In the genomic region with DNA sequence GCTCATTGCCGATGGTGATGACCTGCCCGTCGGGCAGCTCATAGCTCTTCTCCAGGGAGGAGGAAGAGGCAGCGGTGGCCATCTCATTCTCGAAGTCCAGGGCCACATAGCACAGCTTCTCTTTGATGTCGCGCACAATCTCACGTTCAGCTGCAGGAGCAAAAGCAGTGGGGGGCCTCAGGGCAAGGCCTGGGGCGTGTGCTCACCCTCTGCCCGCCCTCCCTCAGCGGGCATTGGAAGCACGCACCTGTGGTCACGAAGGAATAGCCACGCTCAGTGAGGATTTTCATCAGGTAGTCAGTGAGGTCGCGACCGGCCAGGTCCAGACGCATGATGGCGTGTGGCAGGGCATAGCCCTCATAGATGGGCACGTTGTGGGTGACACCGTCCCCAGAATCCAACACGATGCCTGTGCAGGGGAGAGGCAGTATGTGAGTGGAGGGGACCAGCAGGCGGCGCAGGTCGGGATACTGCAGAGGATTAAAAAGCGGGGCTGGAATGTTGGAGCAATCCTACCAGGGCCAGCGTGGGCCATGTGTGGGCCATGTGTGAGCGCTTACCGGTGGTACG, we compare ENCODE assay signal across 8 mouse cellular contexts. TPM values are rescaled to one million over a fixed set of nuclear protein-coding genes. Genes with fewer than 3 reads are reported as not detected.
DNase-seq lines count a peak whose midpoint lies in the region; ATAC-seq lines count a peak whose summit lies in the region.

No protein-coding gene starts in this region.

- peak overlapping the region; percentile 51 for H3K9ac ChIP-seq in hindbrain, embryonic 12.5 days
- peak overlapping the region; percentile 65 for H3K9ac ChIP-seq in midbrain, embryonic 16.5 days (ENCODE audit: low read depth, low read length)

- 11% methylated on average over 30 of the region's 30 CpGs for WGBS in heart, embryonic 10.5 days
- 9% methylated on average over 30 of the region's 30 CpGs for WGBS in hindbrain, embryonic 12.5 days
- WGBS in midbrain, embryonic 16.5 days = 8% methylated on average over 30 of the region's 30 CpGs

- peak overlapping the region; percentile 62 for H3K4me2 ChIP-seq in hindbrain, embryonic 12.5 days (replicated peaks)
- H3K4me2 ChIP-seq in midbrain, embryonic 16.5 days (ENCODE audit: low read length) = peak overlapping the region; percentile 64

- no peak overlapping the region for H3K27ac ChIP-seq in heart, embryonic 10.5 days
- H3K27ac ChIP-seq in hindbrain, embryonic 12.5 days = no peak overlapping the region
- peak overlapping the region; percentile 82 for H3K27ac ChIP-seq in midbrain, embryonic 16.5 days (ENCODE audit: low read length)

- DNase-seq in heart, embryonic 10.5 days (ENCODE audit: low spot score) = no peak
- no peak for DNase-seq in heart, adult 11 months
- DNase-seq in cerebellum, postnatal 36 days = peak; percentile 43 to 47
- DNase-seq in adrenal gland, adult 8-10 months = no peak
- DNase-seq in spleen, adult 18-20 months = no peak
- no peak for DNase-seq in kidney, postnatal 14 days

- no peaks in the 10 kb centered on the region for H3K9me3 ChIP-seq in heart, embryonic 10.5 days
- H3K9me3 ChIP-seq in hindbrain, embryonic 12.5 days (replicated peaks) = no peaks in the 10 kb centered on the region
- no peaks in the 10 kb centered on the region for H3K9me3 ChIP-seq in midbrain, embryonic 16.5 days (replicated peaks; ENCODE audit: control insufficient read depth, low read length, poor library complexity, severe bottlenecking)

- H3K27me3 ChIP-seq in heart, embryonic 10.5 days (ENCODE audit: insufficient read depth, poor library complexity, severe bottlenecking) = peaks cover 70% of the 10 kb centered on the region
- H3K27me3 ChIP-seq in hindbrain, embryonic 12.5 days = peaks cover 87% of the 10 kb centered on the region
- peaks cover 26% of the 10 kb centered on the region for H3K27me3 ChIP-seq in midbrain, embryonic 16.5 days (ENCODE audit: control insufficient read depth, insufficient read depth, low read depth, low read length)

- peaks cover 5% of the 10 kb centered on the region; the same call in 1 of the 2 replicates for H3K36me3 ChIP-seq in heart, embryonic 10.5 days
- H3K36me3 ChIP-seq in hindbrain, embryonic 12.5 days = no peaks in the 10 kb centered on the region
- no peaks in the 10 kb centered on the region for H3K36me3 ChIP-seq in midbrain, embryonic 16.5 days (ENCODE audit: control insufficient read depth, insufficient read depth, low read length)

- H3K4me3 ChIP-seq in heart, embryonic 10.5 days = peak overlapping the region; percentile 45
- peak overlapping the region; percentile 39 for H3K4me3 ChIP-seq in hindbrain, embryonic 12.5 days
- H3K4me3 ChIP-seq in midbrain, embryonic 16.5 days (ENCODE audit: low read depth, low read length) = peak overlapping the region; percentile 49

- peaks cover 43% of the 10 kb centered on the region for H3K4me1 ChIP-seq in heart, embryonic 10.5 days
- peaks cover 20% of the 10 kb centered on the region for H3K4me1 ChIP-seq in hindbrain, embryonic 12.5 days
- peaks cover 8% of the 10 kb centered on the region for H3K4me1 ChIP-seq in midbrain, embryonic 16.5 days (ENCODE audit: control insufficient read depth, insufficient read depth, low read length)

- peak; percentile 43 for ATAC-seq in hindbrain, embryonic 12.5 days (ENCODE audit: low FRiP score)
- ATAC-seq in midbrain, embryonic 16.5 days = peak; percentile 47

RNA-seq across cellular contexts. Expression of a gene that starts 1.9 kb away (rescaled TPM):
- 630 and 944 TPM in 2 replicates for polyA plus RNA-seq in heart, embryonic 10.5 days (2016; fragmentation: Nextera tagmentation; extraction: Ambion mirVana)
- 9.8 and 47.5 TPM in 2 replicates for polyA plus RNA-seq in hindbrain, embryonic 12.5 days (2016; fragmentation: Nextera tagmentation; extraction: Ambion mirVana)
- 8.9 and 10.4 TPM in 2 replicates for polyA plus RNA-seq in midbrain, embryonic 16.5 days (2015; fragmentation: Nextera tagmentation; extraction: Ambion mirVana)
- 1 to 10 TPM in 2 of 4 experiments, under 1 TPM in 2; 0.17 to 4.4 (median 0.80) TPM for total RNA-seq in adrenal gland, adult 8-10 months (2022)

RNA-seq across cellular contexts. Expression of a gene that starts 32.7 kb away (rescaled TPM):
- polyA plus RNA-seq in heart, embryonic 10.5 days (2016; fragmentation: Nextera tagmentation; extraction: Ambion mirVana) = 3.7 and 4.0 TPM in 2 replicates
- polyA plus RNA-seq in hindbrain, embryonic 12.5 days (2016; fragmentation: Nextera tagmentation; extraction: Ambion mirVana) = 6.8 and 8.0 TPM in 2 replicates
- polyA plus RNA-seq in midbrain, embryonic 16.5 days (2015; fragmentation: Nextera tagmentation; extraction: Ambion mirVana) = 3.8 and 4.1 TPM in 2 replicates
- 1 to 10 TPM; 2.2 to 3.3 (median 2.3) TPM for total RNA-seq in adrenal gland, adult 8-10 months (2022)

RNA-seq across cellular contexts. Expression of a gene that starts 56.4 kb away (rescaled TPM):
- polyA plus RNA-seq in heart, embryonic 10.5 days (2016; fragmentation: Nextera tagmentation; extraction: Ambion mirVana) = 34.1 and 37.8 TPM in 2 replicates
- 39.2 and 42.1 TPM in 2 replicates for polyA plus RNA-seq in hindbrain, embryonic 12.5 days (2016; fragmentation: Nextera tagmentation; extraction: Ambion mirVana)
- 21.8 and 21.9 TPM in 2 replicates for polyA plus RNA-seq in midbrain, embryonic 16.5 days (2015; fragmentation: Nextera tagmentation; extraction: Ambion mirVana)
- 10 to 100 TPM; 22.9 to 27.7 (median 23.7) TPM for total RNA-seq in adrenal gland, adult 8-10 months (2022)

Comparison
In these comparisons a context has a peak if more than half of its experiments do, and no peak if none do; other contexts are left out.
1. DNase-seq: peak in cerebellum, postnatal 36 days (2 of 2); none in heart, embryonic 10.5 days (single experiment), heart, adult 11 months (single experiment), adrenal gland, adult 8-10 months (single experiment), spleen, adult 18-20 months (0 of 2) and kidney, postnatal 14 days (single experiment).
2. RNA of a gene that starts 1.9 kb away (polyA plus RNA-seq): 630 to 944 TPM in heart, embryonic 10.5 days; 8.9 to 10.4 TPM in midbrain, embryonic 16.5 days and 9.8 to 47.5 TPM in hindbrain, embryonic 12.5 days; every median in the first group is over 10 times any median in the second.
3. Peak in every context shown above with its lines, with median percentiles within 50 percentile points of each other: H3K4me3 ChIP-seq.